ENCODE assay signal across 8 mouse cellular contexts in genomic region chr17:75435599-75435998, GRCm38 (mm10). TPM values are rescaled to one million over a fixed set of nuclear protein-coding genes. Genes with fewer than 3 reads are reported as not detected.
DNase-seq lines count a peak whose midpoint lies in the region; ATAC-seq and TF ChIP-seq lines count a peak whose summit lies in the region.

Gene Rasgrp3, plus strand, starts transcription at chr17:75435896.

- peak within 1 kb of the TSS; percentile 34 for H3K4me3 ChIP-seq in heart, embryonic 11.5 days (ENCODE audit: low read depth, low read length)
- H3K4me3 ChIP-seq in small intestine, adult 2 months (ENCODE audit: low read depth, low read length) = peak within 1 kb of the TSS; percentile 31; the same call in 1 of the 2 replicates
- H3K4me3 ChIP-seq in forebrain, embryonic 11.5 days (ENCODE audit: low read depth, low read length) = no peak within 1 kb of the TSS

- TF ChIP-seq POLR2A in small intestine, adult 2 months (IDR thresholded peaks at IDR 0.05; ENCODE audit: low read depth, low read length) = no peak

- whole genome bisulfite sequencing in heart, embryonic 11.5 days (ENCODE audit: insufficient replicate concordance) = 48% methylated on average over 6 of the region's 6 CpGs
- 67% methylated on average over 6 of the region's 6 CpGs for WGBS in small intestine, adult 2 months
- WGBS in forebrain, embryonic 11.5 days = 70% methylated on average over 6 of the region's 6 CpGs

- no peaks in the 10 kb centered on the region for H3K36me3 ChIP-seq in heart, embryonic 11.5 days (ENCODE audit: control insufficient read depth, insufficient read depth, low read length)
- no peaks in the 10 kb centered on the region for H3K36me3 ChIP-seq in small intestine, adult 2 months (ENCODE audit: control insufficient read depth, insufficient read depth, low read length)
- H3K36me3 ChIP-seq in forebrain, embryonic 11.5 days (ENCODE audit: control insufficient read depth, insufficient read depth, low read length) = no peaks in the 10 kb centered on the region

- intact Hi-C loops in left cerebral cortex, postnatal 25 days (cut with DNase I) = no loop called here

- H3K4me1 ChIP-seq in heart, embryonic 11.5 days (ENCODE audit: control insufficient read depth, insufficient read depth, low read length) = no peaks in the 10 kb centered on the region
- no peaks in the 10 kb centered on the region for H3K4me1 ChIP-seq in small intestine, adult 2 months (ENCODE audit: control insufficient read depth, insufficient read depth, insufficient read length, low read length)
- no peaks in the 10 kb centered on the region for H3K4me1 ChIP-seq in forebrain, embryonic 11.5 days (replicated peaks; ENCODE audit: control insufficient read depth, insufficient read depth, low read length)

- H3K27me3 ChIP-seq in heart, embryonic 11.5 days (ENCODE audit: control insufficient read depth, insufficient read depth, low read length) = no peaks in the 10 kb centered on the region
- H3K27me3 ChIP-seq in small intestine, adult 2 months (ENCODE audit: control insufficient read depth, insufficient read depth, low read length) = no peaks in the 10 kb centered on the region
- no peaks in the 10 kb centered on the region for H3K27me3 ChIP-seq in forebrain, embryonic 11.5 days (ENCODE audit: control insufficient read depth, insufficient read depth, low read length)

- ATAC-seq in heart, embryonic 11.5 days (replicated peaks; ENCODE audit: insufficient number of reproducible peaks, low FRiP score, low TSS enrichment) = peak; percentile 52; the same call in 1 of the 2 replicates
- ATAC-seq in forebrain, embryonic 11.5 days (replicated peaks; ENCODE audit: low FRiP score) = no peak

- H3K4me2 ChIP-seq in heart, embryonic 11.5 days = peak within 1 kb of the TSS; percentile 44
- H3K4me2 ChIP-seq in forebrain, embryonic 11.5 days (ENCODE audit: low read depth, low read length, severe bottlenecking) = no peak within 1 kb of the TSS

- H3K9ac ChIP-seq in heart, embryonic 11.5 days (ENCODE audit: low read depth, low read length) = peak within 1 kb of the TSS; percentile 23; the same call in 1 of the 2 replicates
- no peak within 1 kb of the TSS for H3K9ac ChIP-seq in forebrain, embryonic 11.5 days (ENCODE audit: low read length)

- DNase-seq in frontal cortex, adult 2 months (ENCODE audit: extremely low spot score in 1 of 2, low spot score in 1 of 2) = no peak
- no peak for DNase-seq in frontal cortex, postnatal 25 days (ENCODE audit: low spot score in 2 of 2)
- DNase-seq in adrenal gland, postnatal 25 days = no peak
- DNase-seq in left cerebral cortex, postnatal 25 days (ENCODE audit: low spot score in 2 of 2) = peak in 1 of 2 experiments; percentile 38
- DNase-seq in cerebellum, adult 8-10 months = no peak
- no peak for DNase-seq in forebrain, embryonic 11.5 days (ENCODE audit: low spot score)

- TF ChIP-seq CTCF in small intestine, adult 2 months (IDR thresholded peaks at IDR 0.05; ENCODE audit: extremely low read depth, insufficient read length, insufficient replicate concordance, low read depth, low read length) = no peak

- H3K9me3 ChIP-seq in heart, embryonic 11.5 days (replicated peaks; ENCODE audit: control insufficient read depth, low read length) = no peaks in the 10 kb centered on the region
- H3K9me3 ChIP-seq in forebrain, embryonic 11.5 days (ENCODE audit: control insufficient read depth, low read length) = no peaks in the 10 kb centered on the region

- H3K27ac ChIP-seq in heart, embryonic 11.5 days (ENCODE audit: low read depth, low read length) = peak within 1 kb of the TSS; percentile 36; the same call in 1 of the 2 replicates
- peak within 1 kb of the TSS; percentile 65; the same call in 1 of the 2 replicates for H3K27ac ChIP-seq in small intestine, adult 2 months (ENCODE audit: insufficient read depth, low read depth, low read length)
- H3K27ac ChIP-seq in forebrain, embryonic 11.5 days (ENCODE audit: low read depth, low read length) = no peak within 1 kb of the TSS

RNA-seq across cellular contexts. Expression of gene Rasgrp3, which starts in this region (rescaled TPM):
- polyA plus RNA-seq in frontal cortex, adult 2 months (2012; rRNA removed) = 9.3 and 10.2 TPM in 2 replicates
- 18.2 and 18.5 TPM in 2 replicates for total RNA-seq in adrenal gland, postnatal 25 days (2021)
- polyA plus RNA-seq in heart, embryonic 11.5 days (2014; fragmentation: Nextera tagmentation; extraction: Ambion mirVana) = 18.3 and 18.4 TPM in 2 replicates
- total RNA-seq in left cerebral cortex, postnatal 25 days (2021) = 10 to 100 TPM; 10.4 to 10.9 TPM
- 0.61 and 0.66 TPM in 2 replicates for polyA plus RNA-seq in small intestine, adult 2 months (2012; rRNA removed)
- 4.5 and 9.6 TPM in 2 replicates for polyA plus RNA-seq in forebrain, embryonic 11.5 days (2014; fragmentation: Nextera tagmentation; extraction: Ambion mirVana)
